Mouse (Mus musculus) cortical plate, adult 2 months (tissue): ENCODE results near the gene Fbxw27.

ENCODE experiments used
- CTCF ChIP-seq: fragments of 200-500 bp; IDR thresholded peaks from 2 replicates; pipeline ENCODE4 v1.5.1; 2011; ENCODE audit warnings: mild to moderate bottlenecking, control low read depth, low read length; ENCODE audit not compliant: insufficient read depth; ENCODE audit errors: extremely low read depth
- POLR2A ChIP-seq: fragments of 200-500 bp; IDR thresholded peaks from 2 replicates; pipeline ENCODE4 v1.6.1; 2011; ENCODE audit warnings: mild to moderate bottlenecking, low read length, control low read depth; ENCODE audit not compliant: insufficient read depth; ENCODE audit errors: extremely low read depth

DNA sequence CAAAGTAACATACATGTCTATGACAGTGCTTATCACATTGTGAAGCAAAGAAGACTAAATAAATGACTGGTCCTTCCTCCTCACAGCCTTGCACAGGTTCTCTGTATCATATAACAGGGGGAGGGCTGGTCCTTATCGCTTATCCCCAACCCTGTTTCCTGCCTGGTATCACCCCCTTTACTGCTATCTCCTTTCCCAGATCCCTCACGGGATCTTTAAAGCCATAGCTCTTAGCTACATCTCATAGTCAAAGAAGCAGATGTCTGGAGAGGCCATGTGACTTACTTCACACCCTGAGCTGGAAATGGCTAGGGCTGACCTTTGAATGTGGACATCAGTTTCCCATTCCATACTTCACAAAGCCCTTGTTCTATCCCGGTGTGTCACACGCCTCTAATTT lies 35.3 kb upstream of the Fbxw27 start:
- TF ChIP-seq POLR2A (no peak), CTCF (no peak)
